Mouse (Mus musculus): ENCODE data around the gene Olfr124.

- no peak for TF ChIP-seq GABPA (IDR thresholded peaks at IDR 0.05; ENCODE audit: low read depth, low read length)
- TF ChIP-seq E2F4 (IDR thresholded peaks at IDR 0.05; ENCODE audit: borderline replicate concordance, low read depth, low read length) = no peak
- TF ChIP-seq POLR2AphosphoS5 (IDR thresholded peaks at IDR 0.05; ENCODE audit: borderline replicate concordance, low read depth, low read length) = no peak
- TF ChIP-seq MAFK (IDR thresholded peaks at IDR 0.05; ENCODE audit: borderline replicate concordance, low read depth, low read length) = no peak
- TF ChIP-seq RAD21 (IDR thresholded peaks at IDR 0.05; ENCODE audit: low read depth, low read length) = no peak
- no peak for TF ChIP-seq EP300 (IDR thresholded peaks at IDR 0.05; ENCODE audit: low read depth in 1 of 2, low read length in 2 of 2)
- no peak for TF ChIP-seq POLR2A (IDR thresholded peaks at IDR 0.05; ENCODE audit: control insufficient read depth in 1 of 2, insufficient read depth in 1 of 2, low read depth in 1 of 2, low read length in 2 of 2, poor library complexity in 1 of 2)
- no peak for TF ChIP-seq CTCF (IDR thresholded peaks at IDR 0.05 in 2 of 3, conservative IDR thresholded peaks at IDR 0.05 in 1 of 3; ENCODE audit: control insufficient read depth in 1 of 3, insufficient read depth in 1 of 3, low read depth in 2 of 3, low read length in 3 of 3, poor library complexity in 1 of 3, severe bottlenecking in 1 of 3)
Measured at GRCm38 (mm10) chr17:37832649-37833048, 33.0 kb downstream of the Olfr124 start, which contains the start of gene Olfr125.
